Mouse (Mus musculus) gastrocnemius, adult 2 months (tissue): ENCODE data around the gene Tnfrsf1b. TPM values are rescaled to one million over a fixed set of nuclear protein-coding genes. Genes with fewer than 3 reads are reported as not detected.

ENCODE experiments used
- DNase-seq: peaks from one replicate; pipeline ENCODE4 v3.0.0; 2022
- H3K27ac ChIP-seq: fragments of 200-600 bp; 2 replicates; pipeline ENCODE4 v1.8.1; 2022; ENCODE audit warnings: mild to moderate bottlenecking
- H3K4me3 ChIP-seq: fragments of 200-600 bp; 2 replicates; pipeline ENCODE4 v1.8.1; 2022; ENCODE audit warnings: mild to moderate bottlenecking, moderate library complexity
- CTCF ChIP-seq: fragments of 200-600 bp; IDR thresholded peaks from 2 replicates; pipeline ENCODE4 v1.8.1; 2022; ENCODE audit warnings: antibody characterized with exemption, mild to moderate bottlenecking, moderate library complexity
- intact Hi-C: fragments of 180-260 bp; cut with DNase I; formaldehyde crosslinking; loops from one replicate; pipeline ENCODE4 v1.15.1; 2025
- total RNA-seq, 2 experiments: library from RNA; stranded (reverse); gene quantifications; 2 replicates each; pipeline ENCODE4 v1.2.3; 2021

Tnfrsf1b gene
- total RNA-seq, 2 experiments from 2014 or later, result 2.5 to 3.0 TPM

DNA sequence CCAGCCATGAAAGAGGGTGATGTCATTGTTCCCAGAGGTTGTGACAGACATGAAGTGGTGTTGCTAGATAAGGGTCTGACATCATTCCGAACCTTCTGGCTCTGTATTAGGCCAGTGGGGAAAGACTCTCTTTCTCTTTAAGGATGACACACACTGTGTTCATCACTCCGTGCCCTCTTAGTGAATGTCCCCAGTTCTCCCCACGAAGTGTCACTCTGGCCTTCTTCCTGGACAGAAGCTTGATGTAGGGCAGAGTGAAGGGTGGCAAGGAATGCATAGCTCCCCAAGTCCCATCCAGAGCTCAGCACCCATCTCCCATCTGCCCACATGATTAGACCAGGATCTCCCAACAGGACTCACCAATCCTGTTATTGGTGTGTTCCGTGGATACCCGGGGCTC lies 27.3 kb upstream of the Tnfrsf1b start:
- TF ChIP-seq CTCF, result no peak
- no peak for DNase-seq

GRCm38 (mm10) chr4:145272763-145273162 lies 26.1 kb upstream of the Tnfrsf1b start:
- Histone ChIP-seq H3K27ac (peak overlapping the region; percentile 79), H3K4me3 (no peak overlapping the region)
- intact Hi-C loops, result no loop called here
- TF ChIP-seq CTCF, result no peak
- peak; percentile 61 for DNase-seq

More for the DNA sequence above, 27.3 kb upstream of the Tnfrsf1b start:
- Histone ChIP-seq H3K4me3 (no peak overlapping the region), H3K27ac (peak overlapping the region; percentile 79)
- intact Hi-C loops, result no loop called here

DNA sequence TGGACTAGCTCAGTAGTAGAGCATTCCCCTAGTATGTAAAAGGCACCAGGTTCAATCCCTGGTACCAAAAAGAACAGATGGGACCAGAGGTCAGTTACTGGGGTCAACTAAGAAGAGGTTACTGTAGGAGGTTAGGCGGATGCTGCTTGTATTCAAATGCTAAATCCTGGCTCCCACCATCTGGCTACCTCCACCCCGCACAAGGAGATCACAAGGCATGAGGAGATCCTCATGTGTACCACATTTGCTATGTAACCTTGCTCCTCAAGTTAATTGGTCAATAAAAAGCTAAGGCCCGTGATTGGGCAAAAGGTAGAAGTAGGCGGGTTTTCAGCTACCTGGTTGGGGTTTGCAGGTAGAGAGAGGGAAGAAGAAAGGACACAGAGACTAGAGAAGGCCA lies 25.0 kb upstream of the Tnfrsf1b start:
- DNase-seq, result no peak
- intact Hi-C loops, result no loop called here
- TF ChIP-seq CTCF, result no peak
- no peak overlapping the region for H3K4me3 ChIP-seq
- no peak overlapping the region for H3K27ac ChIP-seq

GRCm38 (mm10) chr4:145270136-145270535 lies 23.5 kb upstream of the Tnfrsf1b start:
- Histone ChIP-seq H3K4me3 (no peak overlapping the region), H3K27ac (no peak overlapping the region)
- intact Hi-C loops, result no loop called here
- TF ChIP-seq CTCF, result no peak
- no peak for DNase-seq

- TF ChIP-seq CTCF, result no peak
- Histone ChIP-seq H3K4me3 (no peak overlapping the region), H3K27ac (peak overlapping the region; percentile 2; the same call in 1 of the 2 replicates)
- DNase-seq, result no peak
- intact Hi-C loops, result no loop called here
Measured at GRCm38 (mm10) chr4:145267631-145268110, 21.0 kb upstream of the Tnfrsf1b start.

DNA sequence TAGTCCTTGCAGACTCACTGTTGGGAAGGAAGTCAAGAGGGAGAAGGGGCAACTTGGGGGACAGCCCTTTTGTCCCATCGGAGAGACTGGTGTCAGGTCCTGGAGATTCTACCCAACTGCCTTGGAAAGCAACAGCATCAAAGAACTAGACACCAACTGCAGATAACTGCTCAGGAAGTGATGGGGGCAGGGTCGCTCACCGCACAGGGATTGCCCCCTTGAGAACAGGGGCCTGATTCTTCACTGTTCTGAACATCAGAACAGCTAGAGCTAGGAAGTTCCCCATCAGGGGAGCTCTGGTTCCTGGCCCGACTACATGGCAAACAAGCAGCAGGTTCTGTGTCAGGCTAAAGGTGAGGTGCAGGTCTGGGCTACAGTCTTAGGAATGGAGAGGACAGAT lies 19.8 kb upstream of the Tnfrsf1b start:
- no peak overlapping the region for H3K27ac ChIP-seq
- H3K4me3 ChIP-seq, result no peak overlapping the region
- intact Hi-C loops, result no loop called here
- DNase-seq, result no peak
- no peak for TF ChIP-seq CTCF

- Histone ChIP-seq H3K27ac (no peak overlapping the region), H3K4me3 (no peak overlapping the region)
- intact Hi-C loops, result no loop called here
- no peak for DNase-seq
- TF ChIP-seq CTCF, result no peak
Measured at GRCm38 (mm10) chr4:145264761-145265160, 18.1 kb upstream of the Tnfrsf1b start.

DNA sequence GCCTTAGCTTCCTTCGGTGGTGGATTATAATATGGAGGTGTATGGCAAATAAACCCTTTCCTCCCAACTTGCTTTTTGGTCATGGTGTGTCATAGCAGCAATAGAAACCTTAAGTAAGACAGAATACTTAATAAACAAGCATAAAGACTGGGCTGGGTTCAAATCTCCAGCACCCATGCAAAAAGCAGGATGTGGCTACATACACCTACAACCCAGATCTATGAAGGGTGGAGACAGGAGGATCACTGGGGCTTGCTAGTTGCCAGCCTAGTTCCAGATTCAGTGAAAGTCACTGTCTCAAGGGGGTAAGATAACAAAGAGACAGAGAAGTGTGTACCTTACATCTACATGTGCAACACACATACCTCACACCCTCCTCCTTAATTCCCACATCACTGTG lies 16.9 kb upstream of the Tnfrsf1b start:
- Histone ChIP-seq H3K27ac (no peak overlapping the region), H3K4me3 (no peak overlapping the region)
- intact Hi-C loops, result no loop called here
- no peak for TF ChIP-seq CTCF
- DNase-seq, result no peak

GRCm38 (mm10) chr4:145260802-145261201 lies 14.1 kb upstream of the Tnfrsf1b start:
- TF ChIP-seq CTCF, result no peak
- intact Hi-C loops, result no loop called here
- Histone ChIP-seq H3K4me3 (no peak overlapping the region), H3K27ac (peak overlapping the region; percentile 28)
- peak; percentile 39 for DNase-seq

GRCm38 (mm10) chr4:145257751-145258434 lies 11.2 kb upstream of the Tnfrsf1b start:
- H3K4me3 ChIP-seq, result no peak overlapping the region
- H3K27ac ChIP-seq, result peak overlapping the region; percentile 3; the same call in 1 of the 2 replicates
- intact Hi-C loops, result no loop called here
- no peak for TF ChIP-seq CTCF
- DNase-seq, result no peak

- intact Hi-C loops, result no loop called here
- no peak for TF ChIP-seq CTCF
- no peak overlapping the region for H3K27ac ChIP-seq
- no peak overlapping the region for H3K4me3 ChIP-seq
- DNase-seq, result no peak
Measured at GRCm38 (mm10) chr4:145256144-145256543, 9.5 kb upstream of the Tnfrsf1b start.

GRCm38 (mm10) chr4:145254418-145254817 lies 7.7 kb upstream of the Tnfrsf1b start:
- intact Hi-C loops, result no loop called here

DNA sequence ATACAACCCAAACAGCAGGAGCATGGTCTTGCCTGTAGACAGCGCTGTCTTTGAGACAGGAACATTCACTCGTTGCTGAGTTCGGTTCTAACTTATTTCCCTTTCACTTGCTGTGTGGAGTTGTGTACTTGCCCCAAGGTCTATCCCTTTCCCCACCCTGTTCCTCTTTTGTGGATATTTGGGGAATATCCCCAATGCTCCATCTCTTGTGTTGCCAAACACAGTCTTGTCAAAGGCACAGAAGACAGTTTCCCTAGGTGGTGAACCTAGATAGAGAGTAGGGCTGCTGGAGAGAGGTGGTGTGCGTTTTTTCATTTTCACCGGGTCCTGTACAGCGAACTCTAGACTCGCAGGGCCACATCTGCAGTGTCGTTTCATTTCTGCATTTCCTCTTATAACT lies 5.9 kb upstream of the Tnfrsf1b start:
- TF ChIP-seq CTCF, result no peak
- DNase-seq, result no peak
- no peak overlapping the region for H3K4me3 ChIP-seq
- intact Hi-C loops, result no loop called here
- no peak overlapping the region for H3K27ac ChIP-seq

More at GRCm38 (mm10) chr4:145254418-145254817, 7.7 kb upstream of the Tnfrsf1b start:
- peak overlapping the region; percentile 28; the same call in 1 of the 2 replicates for H3K4me3 ChIP-seq
- no peak overlapping the region for H3K27ac ChIP-seq
- DNase-seq, result peak; percentile 35
- no peak for TF ChIP-seq CTCF

- no peak for TF ChIP-seq CTCF
- DNase-seq, result no peak
- intact Hi-C loops, result no loop called here
- no peak overlapping the region for H3K27ac ChIP-seq
- no peak overlapping the region for H3K4me3 ChIP-seq
Measured at GRCm38 (mm10) chr4:145251546-145251945, 4.9 kb upstream of the Tnfrsf1b start.
